18 mouse cellular contexts compared by ENCODE assay signal in genomic region chrX:56417541-56417940, GRCm38 (mm10). TPM values are rescaled to one million over a fixed set of nuclear protein-coding genes. Genes with fewer than 3 reads are reported as not detected.
A peak's percentile ranks its signal among the peaks of the same experiment; 100 is the strongest.
DNase-seq lines count a peak whose midpoint lies in the region; ATAC-seq and TF ChIP-seq lines count a peak whose summit lies in the region.
"Had no signal": no experiment of that assay in that cellular context is flagged by ENCODE, and none has a peak within 500 bp of the region (broad histone marks: within the 10 kb centered on the region; RNA-seq: fewer than 3 reads in every experiment).

No protein-coding gene starts in this region.

- H3K27ac ChIP-seq in layer of hippocampus, adult 2 months: no peak overlapping the region
- H3K27ac ChIP-seq in hindbrain, embryonic 12.5 days: no peak overlapping the region
- H3K27ac ChIP-seq: hindbrain, embryonic 15.5 days; kidney, embryonic 15.5 days; limb, embryonic 15.5 days had no signal

- no peak overlapping the region for H3K4me3 ChIP-seq in layer of hippocampus, adult 2 months
- no peak overlapping the region for H3K4me3 ChIP-seq in hindbrain, embryonic 12.5 days
- H3K4me3 ChIP-seq: erythroblast, embryonic 14.5 days; hindbrain, embryonic 15.5 days; kidney, embryonic 15.5 days; limb, embryonic 15.5 days had no signal

- H3K36me3 ChIP-seq in hindbrain, embryonic 12.5 days: no peaks in the 10 kb centered on the region
- H3K36me3 ChIP-seq: G1E; hindbrain, embryonic 15.5 days; kidney, embryonic 15.5 days; limb, embryonic 15.5 days had no signal

- no peaks in the 10 kb centered on the region for H3K9me3 ChIP-seq in hindbrain, embryonic 12.5 days (replicated peaks)
- H3K9me3 ChIP-seq: G1E; hindbrain, embryonic 15.5 days; kidney, embryonic 15.5 days; limb, embryonic 15.5 days had no signal

- H3K4me1 ChIP-seq in hindbrain, embryonic 12.5 days: no peaks in the 10 kb centered on the region
- H3K4me1 ChIP-seq: hindbrain, embryonic 15.5 days; kidney, embryonic 15.5 days; limb, embryonic 15.5 days had no signal

- no peak overlapping the region for H3K4me2 ChIP-seq in hindbrain, embryonic 12.5 days (replicated peaks)
- H3K4me2 ChIP-seq: heart, embryonic 11.5 days; hindbrain, embryonic 15.5 days; kidney, embryonic 15.5 days; limb, embryonic 15.5 days had no signal

- no peak for ATAC-seq in hindbrain, embryonic 12.5 days (ENCODE audit: low FRiP score)
- ATAC-seq in frontal cortex, adult (ENCODE audit: low TSS enrichment): no peak

- DNase-seq in layer of hippocampus, adult 2 months (ENCODE audit: low spot score in 2 of 2): no peak
- DNase-seq in layer of hippocampus, adult 9-11 months: no peak
- peak; percentile 6 for DNase-seq in CD4-positive helper T cell, adult 2 months (ENCODE audit: low read depth, low spot score)
- peak; percentile 40 for DNase-seq in ZHBTc4 (ENCODE audit: low read depth, low spot score)
- peak; percentile 6 for DNase-seq in testis, postnatal 14 days (ENCODE audit: low spot score)
- DNase-seq: adrenal gland, adult 8-10 months; cerebellum, adult 11 months; embryo, embryonic 11 days had no signal

- TF ChIP-seq CTCF in layer of hippocampus, adult 2 months (conservative IDR thresholded peaks at IDR 0.05): peak; percentile 37

- no peaks in the 10 kb centered on the region for H3K27me3 ChIP-seq in hindbrain, embryonic 12.5 days
- H3K27me3 ChIP-seq: hindbrain, embryonic 15.5 days; kidney, embryonic 15.5 days; limb, embryonic 15.5 days had no signal

- 70% methylated on average over 4 of the region's 4 CpGs for WGBS in hindbrain, embryonic 12.5 days

- H3K9ac ChIP-seq in hindbrain, embryonic 12.5 days: no peak overlapping the region
- H3K9ac ChIP-seq: hindbrain, embryonic 15.5 days; kidney, embryonic 15.5 days; limb, embryonic 15.5 days had no signal

RNA-seq across cellular contexts. Expression of gene Gm2174, which starts 30.2 kb away (rescaled TPM):
- not detected for total RNA-seq in layer of hippocampus, adult 2 months (2021)
- not detected in 2 replicates for polyA plus RNA-seq in hindbrain, embryonic 12.5 days (2016; fragmentation: Nextera tagmentation; extraction: Ambion mirVana)
- total RNA-seq: layer of hippocampus, postnatal 25 days had no signal
- polyA plus RNA-seq: erythroblast, embryonic 14.5 days; G1E had no signal

RNA-seq across cellular contexts. Expression of gene Ints6l, which starts 37.1 kb away (rescaled TPM):
- 10 to 100 TPM; 38.3 to 40.7 TPM for total RNA-seq in layer of hippocampus, adult 2 months (2021)
- polyA plus RNA-seq in hindbrain, embryonic 12.5 days (2016; fragmentation: Nextera tagmentation; extraction: Ambion mirVana): 23.9 and 25.8 TPM in 2 replicates

RNA-seq across cellular contexts. Expression of gene Smim10l2a, which starts 43.2 kb away (rescaled TPM):
- total RNA-seq in layer of hippocampus, adult 2 months (2021): 10 to 100 TPM; 16.3 to 21.3 TPM
- 8.5 and 9.5 TPM in 2 replicates for polyA plus RNA-seq in hindbrain, embryonic 12.5 days (2016; fragmentation: Nextera tagmentation; extraction: Ambion mirVana)
- total RNA-seq: monocyte, adult 5-6 weeks had no signal
- polyA plus RNA-seq: erythroblast, embryonic 14.5 days; G1E had no signal

Comparison
In these comparisons a context has a peak if more than half of its experiments do, and no peak if none do; other contexts are left out.
1. DNase-seq: peak in CD4-positive helper T cell, adult 2 months (single experiment), ZHBTc4 (single experiment) and testis, postnatal 14 days (single experiment); none in layer of hippocampus, adult 2 months (0 of 2) and layer of hippocampus, adult 9-11 months (single experiment).